Mouse (Mus musculus) CD4-positive, CD25-positive, alpha-beta regulatory T cell, adult 2 months (primary cell): ENCODE data around the gene Gm26558.

Experiments used
- DNase-seq: peaks from one replicate; pipeline ENCODE4 v3.0.0-alpha.2; 2012; ENCODE audit warnings: low read depth, low spot score

The Gm26558 gene

GRCm38 (mm10) chr2:70648271-70648670, 13.6 kb downstream of the Gm26558 start:
- no peak for DNase-seq

- DNase-seq, result no peak
Measured at GRCm38 (mm10) chr2:70647681-70648080, 14.2 kb downstream of the Gm26558 start.

GRCm38 (mm10) chr2:70645266-70645780, 16.6 kb downstream of the Gm26558 start:
- no peak for DNase-seq

GRCm38 (mm10) chr2:70642971-70643565, 18.8 kb downstream of the Gm26558 start:
- no peak for DNase-seq

GRCm38 (mm10) chr2:70640968-70641367, 20.9 kb downstream of the Gm26558 start:
- DNase-seq, result no peak

- no peak for DNase-seq
Measured at GRCm38 (mm10) chr2:70634028-70634690, 27.7 kb downstream of the Gm26558 start.

GRCm38 (mm10) chr2:70632412-70632811, 29.5 kb downstream of the Gm26558 start:
- no peak for DNase-seq

GRCm38 (mm10) chr2:70631321-70631720, 30.6 kb downstream of the Gm26558 start:
- DNase-seq, result no peak

GRCm38 (mm10) chr2:70629921-70630320, 32.0 kb downstream of the Gm26558 start:
- DNase-seq, result no peak

- DNase-seq, result no peak
Measured at GRCm38 (mm10) chr2:70629339-70629761, 32.6 kb downstream of the Gm26558 start.

GRCm38 (mm10) chr2:70628397-70628796, 33.5 kb downstream of the Gm26558 start:
- no peak for DNase-seq

GRCm38 (mm10) chr2:70625761-70626160, 36.1 kb downstream of the Gm26558 start:
- no peak for DNase-seq

- DNase-seq, result no peak
Measured at GRCm38 (mm10) chr2:70622244-70622643, 39.7 kb downstream of the Gm26558 start.

GRCm38 (mm10) chr2:70620225-70620624, 41.7 kb downstream of the Gm26558 start:
- peak; percentile 62 for DNase-seq

GRCm38 (mm10) chr2:70619232-70619835, 42.6 kb downstream of the Gm26558 start:
- DNase-seq, result peak; percentile 25

- DNase-seq, result no peak
Measured at GRCm38 (mm10) chr2:70616617-70617016, 45.3 kb downstream of the Gm26558 start.

- DNase-seq, result no peak
Measured at GRCm38 (mm10) chr2:70616076-70616475, 45.8 kb downstream of the Gm26558 start.

GRCm38 (mm10) chr2:70614745-70615351, 47.1 kb downstream of the Gm26558 start:
- peak; percentile 3 for DNase-seq
